Comparison of ENCODE assay signal across 9 mouse cellular contexts in genomic region chr7:130959868-130960267, GRCm38 (mm10). TPM values are rescaled to one million over a fixed set of nuclear protein-coding genes. Genes with fewer than 3 reads are reported as not detected.
A peak's percentile ranks its signal among the peaks of the same experiment; 100 is the strongest.
DNase-seq lines count a peak whose midpoint lies in the region; ATAC-seq and TF ChIP-seq lines count a peak whose summit lies in the region.
"Had no signal": no experiment of that assay in that cellular context is flagged by ENCODE, and none has a peak within 500 bp of the region (broad histone marks: within the 10 kb centered on the region; RNA-seq: fewer than 3 reads in every experiment).

No protein-coding gene starts in this region.

- no peak for TF ChIP-seq POLR2A in olfactory bulb, adult 2 months (IDR thresholded peaks at IDR 0.05; ENCODE audit: insufficient read depth, low read depth, low read length)

- WGBS in midbrain, embryonic 14.5 days = 57% methylated on average over 7 of the region's 7 CpGs
- WGBS in midbrain, embryonic 10.5 days = 58% methylated on average over 7 of the region's 7 CpGs
- WGBS in intestine, postnatal 0 days = 21% methylated on average over 7 of the region's 7 CpGs
- WGBS in olfactory bulb, adult 2 months = 36% methylated on average over 7 of the region's 7 CpGs

- H3K27me3 ChIP-seq in midbrain, embryonic 14.5 days (ENCODE audit: control insufficient read depth, insufficient read depth, low read length) = no peaks in the 10 kb centered on the region
- H3K27me3 ChIP-seq in midbrain, embryonic 10.5 days (ENCODE audit: low read depth, poor library complexity, severe bottlenecking) = no peaks in the 10 kb centered on the region
- no peaks in the 10 kb centered on the region for H3K27me3 ChIP-seq in intestine, postnatal 0 days (replicated peaks; ENCODE audit: control insufficient read depth, insufficient read depth, low read length)

- DNase-seq in midbrain, embryonic 14.5 days = peak; percentile 19
- DNase-seq in midbrain, embryonic 10.5 days (ENCODE audit: low spot score) = no peak
- peak; percentile 89 for DNase-seq in gastrocnemius, postnatal 14 days
- no peak for DNase-seq in spleen, adult 18-20 months
- DNase-seq in c-Kit-positive CD71-positive TER-119-positive erythroid progenitor cells, embryonic 14.5 days (ENCODE audit: low spot score) = no peak
- no peak for DNase-seq in liver

- H3K27ac ChIP-seq in midbrain, embryonic 14.5 days (replicated peaks; ENCODE audit: low read depth, low read length) = no peak overlapping the region
- no peak overlapping the region for H3K27ac ChIP-seq in midbrain, embryonic 10.5 days (replicated peaks)
- no peak overlapping the region for H3K27ac ChIP-seq in intestine, postnatal 0 days (ENCODE audit: low read depth, low read length)
- 0 out of 2 replicates have a peak overlapping the region, but pooled peaks have one; percentile 62 for H3K27ac ChIP-seq in olfactory bulb, adult 2 months (ENCODE audit: insufficient read depth, low read depth, low read length)

- ATAC-seq in midbrain, embryonic 14.5 days (ENCODE audit: low FRiP score, low TSS enrichment) = no peak
- ATAC-seq in intestine, postnatal 0 days = peak; percentile 47

- no peaks in the 10 kb centered on the region for H3K4me1 ChIP-seq in midbrain, embryonic 14.5 days (ENCODE audit: control insufficient read depth, insufficient read depth, low read length)
- H3K4me1 ChIP-seq in midbrain, embryonic 10.5 days = peaks cover 5% of the 10 kb centered on the region; the same call in 1 of the 2 replicates
- no peaks in the 10 kb centered on the region for H3K4me1 ChIP-seq in intestine, postnatal 0 days (replicated peaks; ENCODE audit: control insufficient read depth, insufficient read depth, low read length)
- peaks cover 18% of the 10 kb centered on the region; the same call in 1 of the 2 replicates for H3K4me1 ChIP-seq in olfactory bulb, adult 2 months (ENCODE audit: control insufficient read depth, insufficient read depth, low read length)

- no peak for TF ChIP-seq CTCF in intestine, postnatal 0 days (IDR thresholded peaks at IDR 0.05; ENCODE audit: low read depth)
- no peak for TF ChIP-seq CTCF in olfactory bulb, adult 2 months (IDR thresholded peaks at IDR 0.05; ENCODE audit: insufficient read depth, low read depth, low read length)

- H3K9me3 ChIP-seq in midbrain, embryonic 14.5 days (ENCODE audit: control insufficient read depth, low read length) = no peaks in the 10 kb centered on the region
- H3K9me3 ChIP-seq in midbrain, embryonic 10.5 days (replicated peaks) = no peaks in the 10 kb centered on the region; the same call in 1 of the 2 replicates
- no peaks in the 10 kb centered on the region for H3K9me3 ChIP-seq in intestine, postnatal 0 days (ENCODE audit: control insufficient read depth)

- no peak overlapping the region for H3K9ac ChIP-seq in midbrain, embryonic 14.5 days (replicated peaks; ENCODE audit: low read length)
- no peak overlapping the region for H3K9ac ChIP-seq in intestine, postnatal 0 days (ENCODE audit: low read depth, low read length)

- no peaks in the 10 kb centered on the region for H3K36me3 ChIP-seq in midbrain, embryonic 14.5 days (ENCODE audit: control insufficient read depth, insufficient read depth, low read length)
- H3K36me3 ChIP-seq in midbrain, embryonic 10.5 days = no peaks in the 10 kb centered on the region
- H3K36me3 ChIP-seq in intestine, postnatal 0 days (ENCODE audit: control insufficient read depth, insufficient read depth) = no peaks in the 10 kb centered on the region

- no peak overlapping the region for H3K4me3 ChIP-seq in midbrain, embryonic 14.5 days (replicated peaks; ENCODE audit: low read depth, low read length)
- no peak overlapping the region for H3K4me3 ChIP-seq in midbrain, embryonic 10.5 days
- no peak overlapping the region for H3K4me3 ChIP-seq in intestine, postnatal 0 days (ENCODE audit: low read depth, low read length)
- H3K4me3 ChIP-seq in olfactory bulb, adult 2 months (ENCODE audit: insufficient read depth, low read depth, low read length) = no peak overlapping the region
- H3K4me3 ChIP-seq: megakaryocyte, embryonic 14.5 days had no signal

- intact Hi-C loops in gastrocnemius, postnatal 14 days (cut with DNase I; ENCODE audit: low total_unique reads) = no loop called here

- H3K4me2 ChIP-seq in midbrain, embryonic 14.5 days (ENCODE audit: low read length) = no peak overlapping the region
- no peak overlapping the region for H3K4me2 ChIP-seq in intestine, postnatal 0 days (replicated peaks; ENCODE audit: low read depth)

RNA-seq across cellular contexts. Expression of gene Htra1, which starts 24.0 kb away (rescaled TPM):
- polyA plus RNA-seq in midbrain, embryonic 14.5 days (2014; fragmentation: Nextera tagmentation; extraction: Ambion mirVana) = 6.9 and 12.7 TPM in 2 replicates
- polyA plus RNA-seq in midbrain, embryonic 10.5 days (2016; fragmentation: Nextera tagmentation; extraction: Ambion mirVana) = 2.1 and 3.1 TPM in 2 replicates
- 10 to 100 TPM; 65.3 to 77.2 TPM for total RNA-seq in gastrocnemius, postnatal 14 days (2021)
- polyA plus RNA-seq in intestine, postnatal 0 days (2015; fragmentation: Nextera tagmentation; extraction: Ambion mirVana) = 15.5 and 17.6 TPM in 2 replicates
- polyA plus RNA-seq in olfactory bulb, adult 2 months (2012; ENCODE audit: insufficient read depth, insufficient read length, low replicate concordance, missing spikeins) = not detected in 2 replicates

Comparison
In these comparisons a context has a peak if more than half of its experiments do, and no peak if none do; other contexts are left out.
1. DNase-seq: peak in midbrain, embryonic 14.5 days (single experiment) and gastrocnemius, postnatal 14 days (single experiment); none in midbrain, embryonic 10.5 days (single experiment), spleen, adult 18-20 months (0 of 2), c-Kit-positive CD71-positive TER-119-positive erythroid progenitor cells, embryonic 14.5 days (single experiment) and liver (single experiment).